Mouse (Mus musculus): ENCODE data around the gene Dph7.
"Not testable (repeated sequence)": the region's sequence is repeated elsewhere in the genome, so short reads cannot be mapped to it uniquely, and the experiment has no call there.

Gene Dph7

GRCm38 (mm10) chr2:24970386-24970785 is 8.2 kb downstream of the Dph7 start:
- DNase-seq (ENCODE audit: low spot score) = no peak

GRCm38 (mm10) chr2:24974452-24974851 is 12.3 kb downstream of the Dph7 start:
- not testable (repeated sequence) for DNase-seq (ENCODE audit: low spot score)

- DNase-seq (ENCODE audit: low spot score) = peak; percentile 97
Observed at GRCm38 (mm10) chr2:24974906-24975703, 12.9 kb downstream of the Dph7 start, which contains the start of gene Mrpl41. TSS of gene Mrpl41 (minus strand) at chr2:24975098.

- peak; percentile 78 for DNase-seq (ENCODE audit: low spot score)
Observed at GRCm38 (mm10) chr2:24975704-24976297, 13.6 kb downstream of the Dph7 start, which contains the start of gene Pnpla7. TSS of gene Pnpla7 (plus strand) at chr2:24976033.

- DNase-seq (ENCODE audit: low spot score) = no peak
Observed at GRCm38 (mm10) chr2:24976960-24977359, 14.8 kb downstream of the Dph7 start.

GRCm38 (mm10) chr2:24987762-24988161 is 25.6 kb downstream of the Dph7 start:
- no peak for DNase-seq (ENCODE audit: low spot score)

- peak; percentile 28 for DNase-seq (ENCODE audit: low spot score)
Observed at GRCm38 (mm10) chr2:24995332-24995731, 33.1 kb downstream of the Dph7 start.

GRCm38 (mm10) chr2:24996471-24996870 is 34.3 kb downstream of the Dph7 start:
- no peak for DNase-seq (ENCODE audit: low spot score)

GRCm38 (mm10) chr2:25000544-25001235 is 38.5 kb downstream of the Dph7 start:
- DNase-seq (ENCODE audit: low spot score) = no peak

- no peak for DNase-seq (ENCODE audit: low spot score)
Observed at GRCm38 (mm10) chr2:25003946-25004786, 42.0 kb downstream of the Dph7 start.

- DNase-seq (ENCODE audit: low spot score) = no peak
Observed at GRCm38 (mm10) chr2:25006767-25007166, 44.6 kb downstream of the Dph7 start.

- DNase-seq (ENCODE audit: low spot score) = no peak
Observed at GRCm38 (mm10) chr2:25008250-25008649, 46.0 kb downstream of the Dph7 start.

Measured in layer of hippocampus, adult 11-12 months (tissue).